Mouse (Mus musculus) ovary, postnatal 36 days (tissue): ENCODE results near the gene Ms4a7.
"Not testable (repeated sequence)": the region's sequence is repeated elsewhere in the genome, so short reads cannot be mapped to it uniquely, and the experiment has no call there.

ENCODE experiments used
- DNase-seq: peaks from one replicate; pipeline ENCODE4 v3.0.0; 2022; ENCODE audit warnings: low spot score, mixed read lengths

The Ms4a7 gene

DNA sequence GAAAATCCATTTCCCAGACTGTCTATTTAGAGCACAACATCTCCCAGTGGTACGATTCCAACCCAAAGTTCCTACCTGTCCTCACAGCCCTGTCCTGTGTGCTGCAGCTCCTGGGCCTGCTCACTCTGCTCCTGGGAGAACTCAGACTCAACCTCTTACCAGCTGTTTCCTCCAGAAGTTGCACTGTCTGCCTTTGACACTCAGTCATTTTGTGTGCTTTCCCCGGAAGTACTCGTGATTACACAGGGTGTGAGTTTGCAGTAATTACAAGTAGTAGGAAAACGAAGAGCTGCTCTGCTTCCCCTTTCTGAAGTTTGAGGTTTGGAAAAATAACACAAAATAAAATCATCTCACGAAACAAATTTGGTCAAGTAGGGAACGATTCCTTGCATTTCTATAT, at the start of gene Ms4a7:
TSS of gene Ms4a7 (minus strand) at position 215 of the 400 bp plus-strand sequence.
- no peak for DNase-seq

DNA sequence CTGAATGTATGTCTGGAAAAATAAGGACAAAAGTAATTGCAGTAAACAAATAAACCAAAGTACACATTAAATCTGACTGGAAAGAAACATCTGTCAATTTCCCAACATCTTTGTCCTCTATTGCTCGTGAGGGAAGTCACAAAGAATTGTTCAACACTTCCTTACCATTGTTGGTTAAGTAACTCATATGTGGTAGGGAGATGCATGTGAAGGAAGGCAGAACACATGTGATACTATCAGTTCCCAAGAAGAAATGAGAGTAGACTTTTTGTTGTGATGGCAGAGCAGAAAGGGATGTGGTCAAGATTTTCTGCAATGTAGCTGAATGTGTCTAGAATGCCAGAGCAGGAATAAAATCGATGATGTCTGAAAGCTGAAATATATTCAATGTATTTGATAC, 40.5 kb upstream of the Ms4a7 start:
- no peak for DNase-seq

DNA sequence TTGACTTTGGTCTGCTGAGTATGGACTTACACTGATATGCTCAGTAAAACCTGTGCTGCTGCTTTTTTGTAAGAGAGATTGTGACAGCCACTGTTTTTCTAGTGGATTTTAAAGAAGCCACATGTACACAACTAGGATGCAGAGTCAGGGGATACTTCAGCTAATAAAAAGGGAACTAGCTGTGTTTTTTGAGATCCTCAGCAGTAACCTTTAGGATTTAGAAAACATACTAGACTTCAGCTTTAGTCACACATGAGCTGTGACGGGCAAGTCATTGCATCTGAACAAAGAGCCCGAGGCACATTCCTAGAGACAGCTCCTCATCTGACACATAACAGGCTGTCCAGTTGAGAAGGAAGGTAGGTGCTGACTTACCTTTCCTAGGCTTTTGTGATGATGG, 39.3 kb upstream of the Ms4a7 start, which contains the start of gene Ms4a4a:
TSS of gene Ms4a4a (plus strand) at position 251 of the 400 bp plus-strand sequence.
- DNase-seq: no peak

DNA sequence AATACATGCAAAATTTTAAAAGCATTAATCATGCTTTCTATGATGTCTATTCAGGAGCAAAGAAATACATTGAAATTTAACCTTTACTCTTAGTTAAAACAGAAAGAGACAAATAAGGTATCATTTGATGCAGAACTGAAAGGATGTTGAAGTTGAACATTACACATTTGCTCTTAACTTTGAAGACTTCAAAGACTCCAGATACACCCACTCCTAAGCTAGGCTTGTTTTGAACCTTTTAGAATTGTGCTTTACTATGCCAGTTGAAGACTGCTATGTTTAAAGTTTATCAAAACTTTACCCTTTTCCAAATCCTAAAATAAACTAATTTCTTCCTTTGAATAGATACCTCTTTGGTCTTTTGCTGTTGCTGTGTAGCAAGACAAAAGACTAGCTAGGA, 35.2 kb upstream of the Ms4a7 start:
- DNase-seq: no peak

DNA sequence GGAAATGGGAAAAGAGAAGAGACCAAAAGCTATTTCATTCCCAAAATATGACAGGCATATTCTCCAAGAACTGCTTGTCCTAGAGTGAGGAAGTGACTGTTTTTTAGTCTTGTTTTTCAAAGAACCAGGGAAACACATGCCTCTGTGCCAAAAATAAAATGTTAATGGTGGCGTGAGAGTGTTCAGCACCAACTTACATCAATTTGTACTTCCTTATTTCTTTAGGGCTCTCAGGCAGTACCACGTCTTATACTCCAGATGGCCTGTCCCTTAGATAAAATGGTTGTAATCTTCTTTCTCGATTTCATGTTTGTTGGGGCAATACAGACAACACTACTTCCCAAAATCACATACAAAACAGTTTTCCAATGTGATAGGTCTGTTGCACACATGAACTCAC, 32.4 kb upstream of the Ms4a7 start:
- no peak for DNase-seq

DNA sequence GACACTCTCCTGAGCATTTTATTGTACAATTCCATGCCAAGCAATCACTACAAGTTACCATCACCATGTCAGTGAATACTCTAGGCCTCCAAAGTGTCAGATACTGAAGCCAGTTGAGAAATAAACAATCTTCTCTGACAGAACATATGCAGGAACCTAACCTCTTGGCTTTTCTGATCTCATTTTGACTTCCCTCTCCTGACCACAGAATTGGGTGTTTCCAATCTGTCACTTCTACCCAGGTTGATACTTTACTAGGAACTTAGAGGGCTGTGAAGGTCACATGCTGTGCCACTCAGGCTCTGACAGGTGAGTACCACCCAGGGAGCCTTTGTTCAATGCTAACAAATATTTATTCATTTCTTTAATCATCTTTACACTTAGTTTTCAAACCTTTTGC, 26.1 kb upstream of the Ms4a7 start:
- no peak for DNase-seq

DNA sequence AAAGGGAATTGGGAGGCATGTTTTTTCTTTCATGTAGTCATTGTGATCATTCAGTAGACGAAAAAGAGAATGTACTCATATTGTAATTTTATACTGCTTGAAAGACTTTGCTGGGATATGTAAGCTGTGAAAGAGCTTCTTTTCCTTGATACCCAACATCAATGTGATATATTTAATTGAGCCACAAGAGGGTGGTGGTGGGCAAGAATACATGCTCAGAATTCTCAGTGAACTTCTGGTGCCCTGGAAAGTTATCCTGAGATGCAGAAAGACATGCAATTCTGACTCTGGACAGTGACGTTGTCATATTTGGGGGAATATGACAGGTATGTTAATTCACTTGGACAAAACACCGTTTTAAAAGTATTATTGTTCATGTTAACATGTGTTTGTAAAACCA, 24.2 kb upstream of the Ms4a7 start:
- DNase-seq: no peak

DNA sequence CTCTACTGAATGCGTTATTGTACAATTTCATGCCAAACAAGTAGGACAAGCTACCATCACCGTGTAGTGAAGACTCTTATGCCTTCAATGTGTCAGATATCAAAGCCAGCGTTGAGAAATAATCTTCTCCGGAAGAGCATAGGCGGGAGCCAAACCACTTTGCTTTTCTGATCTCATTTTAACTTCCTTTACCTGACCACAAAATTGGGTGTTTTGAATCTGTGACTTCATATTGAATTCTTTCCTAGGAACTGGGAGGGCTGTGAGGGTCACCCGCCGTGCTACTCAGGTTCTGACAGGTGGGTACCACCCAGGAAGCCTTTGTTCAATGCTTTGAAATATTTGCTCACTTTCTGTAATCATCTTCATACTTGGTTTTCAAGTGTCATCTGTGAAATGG, 19.8 kb upstream of the Ms4a7 start:
- no peak for DNase-seq

DNA sequence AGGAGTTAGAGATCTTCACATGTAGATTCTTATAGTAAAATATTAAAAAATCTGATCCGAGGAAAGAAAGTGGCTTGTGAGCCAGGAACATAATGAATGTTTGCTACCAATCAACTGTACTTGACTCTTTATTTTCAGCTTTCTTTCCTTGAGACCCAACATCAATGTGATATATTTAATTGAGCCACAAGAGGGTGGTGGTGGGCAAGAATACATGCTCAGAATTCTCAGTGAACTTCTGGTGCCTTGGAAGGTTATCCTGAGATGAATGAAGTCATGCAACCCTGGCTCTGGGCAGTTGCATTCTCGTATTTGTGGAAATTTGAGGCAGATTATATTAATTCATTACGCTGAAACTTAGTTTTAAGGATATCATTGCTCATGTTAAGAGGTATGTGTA, 15.9 kb upstream of the Ms4a7 start:
- DNase-seq: no peak

DNA sequence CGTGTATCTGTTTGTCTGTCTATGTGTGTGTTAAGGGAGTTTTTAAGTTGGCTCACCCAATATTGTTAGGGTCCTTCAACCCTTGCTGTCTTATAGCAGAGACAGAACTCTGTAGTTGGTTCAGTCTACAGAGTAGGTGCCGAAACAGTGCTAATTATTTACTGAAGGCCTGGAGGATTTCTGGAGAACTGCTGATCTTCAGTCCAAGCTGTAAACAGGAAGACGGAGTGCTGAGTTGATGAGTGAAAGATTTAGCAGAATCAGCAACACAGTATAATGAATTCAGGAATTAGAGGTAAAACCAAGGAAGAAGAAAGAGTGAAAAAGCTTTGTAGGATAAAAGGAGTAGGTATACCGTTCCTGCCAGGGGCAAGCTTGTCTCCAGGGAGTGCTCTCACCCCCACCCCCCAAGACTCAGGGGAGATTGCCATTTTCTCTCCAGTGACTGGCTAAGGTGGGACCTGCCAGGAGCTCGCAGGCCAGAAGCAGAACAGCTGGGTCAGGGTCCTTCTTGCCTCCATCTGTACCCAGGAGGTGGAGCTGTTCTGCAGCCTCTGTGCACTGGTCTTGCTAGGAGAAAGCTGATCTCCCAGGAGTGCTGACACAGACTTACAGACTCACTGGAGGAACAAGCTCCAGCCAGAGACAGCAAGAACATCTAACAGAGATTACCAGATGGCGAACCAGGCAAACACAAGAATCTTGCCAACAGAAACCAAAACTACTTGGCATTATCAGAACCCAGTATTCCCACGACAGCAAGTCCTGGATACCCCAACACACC, 13.9 kb upstream of the Ms4a7 start:
- DNase-seq: peak; percentile 7

DNA sequence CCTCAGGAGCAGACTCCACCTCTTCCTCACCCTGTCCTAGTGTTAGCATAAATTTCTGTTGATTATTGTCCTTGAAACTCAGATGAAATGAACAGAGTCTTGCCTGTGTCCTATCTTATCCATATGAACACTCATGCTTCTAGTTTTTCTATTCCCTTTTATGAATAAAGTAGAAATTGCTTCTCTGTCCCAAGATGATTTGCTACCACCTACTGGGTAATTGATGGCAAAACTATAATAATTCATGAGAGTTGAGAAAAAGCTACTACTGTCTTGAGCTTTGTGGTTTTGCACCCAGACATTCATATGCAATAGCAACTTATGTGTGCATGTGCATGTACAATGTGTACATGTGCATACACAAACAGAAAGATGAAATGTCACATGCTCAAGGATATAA, 8.0 kb upstream of the Ms4a7 start:
- no peak for DNase-seq

DNA sequence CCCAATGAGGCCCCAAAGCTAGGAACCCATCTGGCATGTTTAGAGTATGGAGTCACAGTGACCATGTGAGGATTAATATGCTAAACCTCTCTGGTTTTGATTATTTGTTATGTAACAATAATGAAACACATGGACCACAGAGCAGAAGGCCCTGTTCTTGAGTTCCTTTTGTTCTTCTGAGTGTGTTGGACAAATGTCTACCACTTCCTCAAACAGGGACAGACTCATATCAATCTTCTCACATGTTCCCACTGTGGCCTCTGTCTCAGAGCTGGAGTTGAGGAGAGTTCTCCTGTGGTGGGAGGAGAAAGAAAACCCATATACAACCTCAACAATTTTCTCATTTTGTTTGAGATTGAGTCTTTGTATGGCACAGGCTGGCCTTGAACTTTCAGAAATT, 7.2 kb upstream of the Ms4a7 start:
- DNase-seq: no peak

DNA sequence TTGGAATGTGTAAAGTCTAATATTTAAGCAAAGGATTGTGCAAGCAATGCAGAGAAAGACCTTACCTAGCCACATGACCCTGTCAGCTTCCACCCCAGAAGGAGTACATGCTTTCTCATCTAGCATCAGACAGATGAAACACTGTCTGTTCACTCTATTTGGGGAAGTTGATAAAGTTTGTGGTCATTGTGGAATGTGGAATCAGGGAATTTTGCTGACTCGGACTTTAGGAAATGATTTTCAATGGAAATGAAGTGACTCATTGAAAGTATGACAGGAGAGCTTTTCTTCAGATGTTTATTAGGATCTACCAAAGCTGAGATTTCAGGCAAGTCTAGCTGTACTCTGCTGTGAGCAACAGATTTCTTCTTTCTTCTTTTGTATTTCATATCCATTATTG, 14.8 kb downstream of the Ms4a7 start:
- no peak for DNase-seq

DNA sequence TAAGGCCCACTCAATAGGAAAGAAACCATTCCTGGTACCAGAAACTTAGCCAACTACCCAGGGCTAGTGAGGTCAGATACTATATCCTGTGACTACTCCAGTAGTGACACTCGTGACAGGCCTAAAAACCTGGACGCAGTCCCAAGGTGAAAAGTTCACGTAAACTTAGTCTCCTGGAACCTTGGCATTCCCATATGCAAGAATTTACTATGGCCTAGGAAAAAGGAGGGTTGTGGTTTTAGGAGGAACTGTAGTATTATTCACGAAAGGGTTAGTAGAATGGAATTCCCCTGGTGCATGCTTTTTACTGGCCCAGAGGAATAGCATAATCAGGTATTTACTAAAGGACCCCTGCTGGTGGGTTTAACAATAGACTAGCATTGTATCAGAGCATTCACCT, 19.2 kb downstream of the Ms4a7 start:
- DNase-seq: no peak

DNA sequence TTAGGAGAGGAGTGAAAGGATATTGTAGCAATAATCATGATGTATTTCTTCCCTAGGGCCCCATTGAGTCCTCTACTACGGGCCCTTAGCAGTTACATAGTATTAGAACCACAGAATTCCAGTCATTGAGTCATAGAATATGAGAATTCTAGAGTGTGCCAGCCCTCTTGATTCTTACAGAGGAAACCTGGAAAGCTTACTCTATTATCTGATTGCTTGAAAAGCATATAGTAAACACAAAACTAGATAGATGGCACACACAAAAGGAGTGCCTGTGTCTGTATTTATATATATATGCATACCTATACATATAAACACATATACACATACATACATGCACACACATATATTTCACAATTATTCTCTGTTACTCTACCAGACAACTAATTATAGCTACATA, 21.6 kb downstream of the Ms4a7 start, which contains the start of gene Ms4a14:
TSS of gene Ms4a14 (minus strand) at position 101 of the 400 bp plus-strand sequence.
- no peak for DNase-seq

DNA sequence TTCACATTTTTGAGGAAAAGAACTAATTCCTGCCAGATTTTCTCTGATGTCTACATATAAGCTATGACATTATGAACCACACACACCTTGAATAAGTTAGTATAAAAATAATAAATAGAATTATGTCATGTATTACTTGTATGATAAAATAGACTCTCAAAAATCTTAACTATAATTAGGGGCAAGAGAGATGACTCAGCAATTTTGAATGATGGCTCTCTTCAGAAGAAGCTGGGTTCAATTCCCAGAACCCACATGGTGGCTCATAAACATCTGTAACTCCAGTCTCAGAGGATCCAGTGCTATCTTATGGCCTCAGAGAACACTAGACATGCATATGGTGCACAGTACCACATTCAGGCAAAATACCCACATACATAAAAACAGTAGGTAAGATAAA, 27.1 kb downstream of the Ms4a7 start:
- DNase-seq: no peak

DNA sequence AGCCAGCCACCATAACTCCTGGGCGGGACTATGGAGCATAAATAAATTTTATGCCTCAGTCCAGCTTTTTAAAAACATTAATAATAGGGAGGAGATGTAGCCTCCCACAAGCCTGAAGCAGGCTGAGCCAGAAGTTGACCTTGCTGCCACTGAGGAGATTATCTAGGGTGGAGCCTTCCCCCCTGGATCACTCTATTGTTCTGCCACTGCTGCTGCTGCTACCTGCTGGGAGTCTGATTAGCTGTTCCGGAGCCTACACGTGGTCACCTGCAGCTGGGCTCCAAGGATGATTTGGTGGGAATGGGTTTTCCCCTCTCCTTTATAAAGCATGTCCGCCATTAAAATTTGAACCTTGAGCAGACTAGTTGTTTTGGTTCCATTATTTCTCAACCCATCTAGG, 36.4 kb downstream of the Ms4a7 start:
- DNase-seq: not testable (repeated sequence)

DNA sequence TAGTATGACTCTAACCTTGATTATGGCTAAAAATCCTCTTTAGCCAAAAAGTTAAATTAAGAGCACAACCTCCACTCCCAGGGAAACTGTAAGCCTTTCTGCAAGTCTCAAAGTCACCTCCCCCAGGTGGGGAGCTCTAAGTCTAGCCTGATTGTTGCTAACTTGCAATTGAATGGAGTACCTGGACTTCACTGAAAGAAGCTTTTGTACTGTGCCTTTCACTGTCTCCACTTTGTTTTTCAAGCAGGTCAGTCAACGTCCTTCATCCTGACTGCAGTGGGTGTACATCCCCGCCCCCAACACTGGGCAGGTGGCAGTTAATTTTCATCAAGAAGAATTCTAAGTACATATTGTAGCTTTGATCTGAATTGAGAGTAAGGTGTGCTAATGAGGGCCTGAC, 37.0 kb downstream of the Ms4a7 start:
- no peak for DNase-seq

DNA sequence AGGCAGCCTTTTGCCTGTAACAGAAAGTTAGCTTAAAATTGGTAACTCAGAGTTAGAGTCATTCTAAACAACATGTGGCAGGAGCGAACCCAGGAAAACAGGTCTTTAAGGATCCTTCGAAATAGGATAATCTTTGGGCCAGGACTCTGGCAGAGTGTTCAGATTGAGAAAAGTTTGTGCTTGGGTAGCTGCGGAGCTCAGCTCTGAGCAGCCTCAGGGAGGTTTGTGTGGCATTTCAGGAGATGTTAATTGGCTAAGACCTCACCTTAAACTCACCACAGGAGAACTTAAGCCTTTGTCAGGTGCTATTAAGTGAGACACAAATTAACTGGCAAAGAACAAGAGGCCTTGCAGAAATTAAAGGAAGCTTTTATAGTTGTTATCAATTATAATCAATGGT, 42.3 kb downstream of the Ms4a7 start:
- DNase-seq: not testable (repeated sequence)

DNA sequence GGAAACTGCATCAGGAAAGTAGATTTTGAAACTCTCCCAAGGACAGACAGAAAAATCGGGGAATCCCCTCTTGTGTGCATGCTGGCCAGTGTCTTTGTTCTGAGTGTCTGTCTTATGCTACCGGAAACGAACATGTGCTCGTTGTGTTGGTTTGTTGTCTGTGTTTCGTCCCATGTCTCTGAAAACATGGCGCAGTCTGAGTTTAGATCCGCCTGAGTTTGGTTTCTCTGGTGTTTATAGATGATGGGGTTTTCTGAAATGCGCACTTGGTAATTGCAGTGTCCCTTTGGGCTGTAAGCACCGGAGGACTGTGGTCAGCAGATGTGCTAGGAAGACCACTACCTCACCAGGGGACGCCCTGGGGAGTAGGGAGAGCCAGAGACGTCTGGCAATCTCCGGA, 43.0 kb downstream of the Ms4a7 start:
- peak; percentile 14 for DNase-seq

DNA sequence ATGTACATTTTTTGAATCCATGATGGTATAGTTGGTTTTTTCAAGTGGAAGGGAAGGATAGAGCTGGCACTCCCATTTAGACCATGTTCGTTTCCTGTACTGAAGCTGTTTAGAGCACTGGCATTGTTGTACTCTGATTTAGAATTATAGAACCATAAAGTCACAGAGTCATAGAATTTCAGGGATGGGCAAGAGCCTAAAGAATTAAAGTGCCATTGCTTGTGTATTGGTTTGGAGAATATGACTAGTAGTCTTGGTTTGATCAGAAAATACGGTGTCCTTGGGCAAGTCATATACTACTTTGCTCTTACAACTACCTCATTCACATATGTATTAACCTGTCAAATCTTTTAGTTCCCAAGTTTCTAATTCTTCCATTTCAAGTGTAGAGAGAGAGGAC, 52.2 kb downstream of the Ms4a7 start, which contains the start of gene Ms4a5:
TSS of gene Ms4a5 (minus strand) at position 101 of the 400 bp plus-strand sequence.
- DNase-seq: no peak

DNA sequence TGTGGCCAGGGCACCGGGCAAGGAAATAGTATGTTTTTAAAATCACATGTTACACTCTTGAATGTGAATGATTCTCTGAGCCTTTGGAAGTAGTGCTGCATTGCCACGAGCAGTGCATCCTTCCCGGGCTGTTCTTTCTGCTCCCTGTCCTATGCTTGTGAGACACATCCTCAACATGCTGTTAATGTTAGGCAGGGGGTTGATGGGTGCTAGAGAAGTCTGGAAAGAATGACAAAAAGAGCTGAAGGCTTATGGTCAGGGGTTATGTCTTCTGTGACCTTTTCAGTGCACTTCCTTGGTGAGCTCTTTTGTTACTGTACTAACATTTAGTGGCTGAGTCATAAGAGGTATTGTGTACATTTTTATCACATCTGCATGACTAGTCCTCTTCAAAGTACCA, 55.7 kb downstream of the Ms4a7 start:
- DNase-seq: no peak

DNA sequence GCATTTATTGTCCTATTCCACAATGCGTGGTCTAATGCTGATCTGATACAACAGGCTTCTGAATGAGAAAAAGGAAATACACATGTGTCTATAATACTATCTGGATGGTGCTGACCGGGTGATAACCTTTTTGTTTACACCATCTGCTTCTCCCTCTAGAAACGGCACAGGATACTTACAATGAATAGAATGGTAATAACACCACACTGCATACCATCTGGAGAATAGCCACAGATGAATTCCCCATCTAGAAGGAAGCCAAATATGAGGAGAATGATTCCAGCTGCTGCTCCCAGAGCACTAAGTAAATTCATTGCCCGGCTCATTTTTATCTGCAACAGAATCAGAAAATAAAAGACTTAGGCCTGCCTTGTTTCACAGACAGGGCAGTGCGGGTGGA, 59.5 kb downstream of the Ms4a7 start:
- DNase-seq: no peak
